Mouse (Mus musculus) cerebellum, postnatal 25 days (tissue): ENCODE results near the gene Mad2l2.
A peak's percentile ranks its signal among the peaks of the same experiment; 100 is the strongest.

ENCODE experiments used
- DNase-seq, 2 experiments: peaks; one replicate each; pipeline ENCODE4 v3.0.0; 2021; ENCODE audit warnings: mixed read lengths in 2 of 2

The Mad2l2 gene

GRCm38 (mm10) chr4:148130133-148130532, at the start of gene Mad2l2:
TSS of gene Mad2l2 (plus strand) at chr4:148130384.
- no peak for DNase-seq

- peak; percentile 57 to 61 for DNase-seq
These were observed 49.6 kb upstream of the Mad2l2 start for GRCm38 (mm10) chr4:148080597-148080973.

- DNase-seq, result peak in 1 of 2 experiments; percentile 34
These were observed 49.0 kb upstream of the Mad2l2 start for GRCm38 (mm10) chr4:148081201-148081600.

GRCm38 (mm10) chr4:148082257-148083044, 47.7 kb upstream of the Mad2l2 start:
- peak; percentile 55 to 75 for DNase-seq

GRCm38 (mm10) chr4:148083176-148083899, 46.8 kb upstream of the Mad2l2 start:
- no peak for DNase-seq

- DNase-seq, result no peak
These were observed 45.9 kb upstream of the Mad2l2 start for GRCm38 (mm10) chr4:148084261-148084714.

- no peak for DNase-seq
These were observed 44.9 kb upstream of the Mad2l2 start for GRCm38 (mm10) chr4:148085131-148085906.

- no peak for DNase-seq
These were observed 44.3 kb upstream of the Mad2l2 start for GRCm38 (mm10) chr4:148085907-148086305.

- DNase-seq, result no peak
These were observed 42.9 kb upstream of the Mad2l2 start for GRCm38 (mm10) chr4:148087091-148087906.

- peak; percentile 92 to 97 for DNase-seq
These were observed 42.2 kb upstream of the Mad2l2 start, which contains the start of gene Agtrap for GRCm38 (mm10) chr4:148087907-148088527. TSS of gene Agtrap (minus strand) at chr4:148088031.

- no peak for DNase-seq
These were observed 41.0 kb upstream of the Mad2l2 start for GRCm38 (mm10) chr4:148089166-148089565.

- no peak for DNase-seq
These were observed 39.0 kb upstream of the Mad2l2 start for GRCm38 (mm10) chr4:148091181-148091580.

- no peak for DNase-seq
These were observed 37.5 kb upstream of the Mad2l2 start for GRCm38 (mm10) chr4:148092551-148093271.

- no peak for DNase-seq
These were observed 36.0 kb upstream of the Mad2l2 start for GRCm38 (mm10) chr4:148094161-148094560.

- no peak for DNase-seq
These were observed 35.1 kb upstream of the Mad2l2 start for GRCm38 (mm10) chr4:148095081-148095480.

- DNase-seq, result peak in 1 of 2 experiments; percentile 3
These were observed 32.2 kb upstream of the Mad2l2 start for GRCm38 (mm10) chr4:148097936-148098335.

GRCm38 (mm10) chr4:148098666-148099065, 31.5 kb upstream of the Mad2l2 start:
- peak in 1 of 2 experiments; percentile 3 for DNase-seq

- DNase-seq, result peak; percentile 79 to 81
These were observed 28.2 kb upstream of the Mad2l2 start for GRCm38 (mm10) chr4:148101801-148102527.

GRCm38 (mm10) chr4:148104146-148104545, 26.0 kb upstream of the Mad2l2 start:
- DNase-seq, result no peak

GRCm38 (mm10) chr4:148107621-148108291, 22.4 kb upstream of the Mad2l2 start:
- peak; percentile 48 to 49 for DNase-seq
